ENCODE assay signal across 25 mouse cellular contexts in the genomic region with DNA sequence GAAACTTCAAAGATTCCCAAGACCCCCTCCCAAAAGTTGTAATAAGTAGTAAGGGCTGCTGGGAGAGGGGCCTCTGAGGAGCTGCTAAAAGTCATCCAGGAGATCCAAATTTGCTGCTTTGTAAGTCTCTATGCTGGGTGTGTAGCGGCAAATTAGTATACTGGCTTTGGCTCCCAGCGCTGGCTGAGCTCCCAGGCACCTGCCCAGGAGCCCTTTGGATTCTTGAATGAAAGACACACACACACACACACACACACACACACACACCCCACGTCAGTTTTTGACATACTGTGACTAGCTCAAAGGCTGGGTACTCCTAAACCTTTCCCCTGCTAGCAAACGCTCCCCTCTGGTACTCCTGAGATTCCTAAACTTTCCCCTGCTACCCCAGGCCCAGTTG. TPM values are rescaled to one million over a fixed set of nuclear protein-coding genes. Genes with fewer than 3 reads are reported as not detected.
A peak's percentile ranks its signal among the peaks of the same experiment; 100 is the strongest.
DNase-seq lines count a peak whose midpoint lies in the region; ATAC-seq and TF ChIP-seq lines count a peak whose summit lies in the region.
"Had no signal": no experiment of that assay in that cellular context is flagged by ENCODE, and none has a peak within 500 bp of the region (broad histone marks: within the 10 kb centered on the region; RNA-seq: fewer than 3 reads in every experiment).

No protein-coding gene starts in this region.

- TF ChIP-seq CTCF in kidney, adult 2 months (conservative IDR thresholded peaks at IDR 0.05; ENCODE audit: insufficient read depth, insufficient read length, low read depth, low read length): no peak
- TF ChIP-seq CTCF in brain, embryonic 14.5 days (IDR thresholded peaks at IDR 0.05; ENCODE audit: borderline replicate concordance, extremely low read depth, insufficient read depth, insufficient read length): no peak

- H3K4me3 ChIP-seq in kidney, adult 2 months (ENCODE audit: insufficient read depth, low read depth, low read length): no peak overlapping the region
- no peak overlapping the region for H3K4me3 ChIP-seq in kidney, embryonic 15.5 days (replicated peaks)
- H3K4me3 ChIP-seq: embryonic facial prominence, embryonic 13.5 days; embryonic facial prominence, embryonic 15.5 days; erythroblast, embryonic 14.5 days; forebrain, embryonic 10.5 days; forebrain, embryonic 12.5 days had no signal

- H3K9me3 ChIP-seq in kidney, embryonic 15.5 days (replicated peaks): no peaks in the 10 kb centered on the region
- H3K9me3 ChIP-seq: embryonic facial prominence, embryonic 13.5 days; embryonic facial prominence, embryonic 15.5 days; forebrain, embryonic 10.5 days; forebrain, embryonic 12.5 days; G1E had no signal

- no peak overlapping the region for H3K4me2 ChIP-seq in kidney, embryonic 15.5 days
- H3K4me2 ChIP-seq: embryonic facial prominence, embryonic 13.5 days; embryonic facial prominence, embryonic 15.5 days; forebrain, embryonic 12.5 days had no signal

- H3K36me3 ChIP-seq in kidney, adult 2 months (ENCODE audit: control insufficient read depth, insufficient read depth, low read length): no peaks in the 10 kb centered on the region
- no peaks in the 10 kb centered on the region for H3K36me3 ChIP-seq in kidney, embryonic 15.5 days
- H3K36me3 ChIP-seq: embryonic facial prominence, embryonic 13.5 days; embryonic facial prominence, embryonic 15.5 days; forebrain, embryonic 10.5 days; forebrain, embryonic 12.5 days; G1E had no signal

- TF ChIP-seq POLR2A in kidney, adult 2 months (IDR thresholded peaks at IDR 0.05; ENCODE audit: low read depth, low read length): no peak
- TF ChIP-seq POLR2A in brain, embryonic 14.5 days (IDR thresholded peaks at IDR 0.05; ENCODE audit: borderline replicate concordance, extremely low read depth, insufficient read depth, insufficient read length, poor library complexity, severe bottlenecking): no peak

- DNase-seq in cerebellum, postnatal 10 days: peak; percentile 43 to 61
- DNase-seq in cerebellum, postnatal 4 days (ENCODE audit: low spot score in 2 of 2): no peak
- DNase-seq in cerebellum, postnatal 25 days: peak; percentile 41 to 48
- DNase-seq in cerebellum, adult 8-10 months: no peak
- peak; percentile 35 for DNase-seq in kidney, adult 2 months
- peak; percentile 67 for DNase-seq in brain, embryonic 14.5 days (ENCODE audit: low read depth)
- DNase-seq: adrenal gland, adult 8-10 months; adrenal gland, postnatal 14 days; adrenal gland, postnatal 36 days; B cell, adult 2 months; cerebellum, adult 11 months; cerebellum, adult 18-20 months; cerebellum, adult 9-11 months; embryo, embryonic 11 days had no signal

- WGBS in kidney, adult 2 months: 66% methylated on average over 4 of the region's 4 CpGs
- 74% methylated on average over 4 of the region's 4 CpGs for WGBS in kidney, embryonic 15.5 days

- no peak overlapping the region for H3K27ac ChIP-seq in kidney, adult 2 months (ENCODE audit: insufficient read depth, low read depth, low read length)
- no peak overlapping the region for H3K27ac ChIP-seq in kidney, embryonic 15.5 days
- H3K27ac ChIP-seq: embryonic facial prominence, embryonic 13.5 days; embryonic facial prominence, embryonic 15.5 days; forebrain, embryonic 10.5 days; forebrain, embryonic 12.5 days had no signal

- no peak for ATAC-seq in kidney, embryonic 15.5 days (replicated peaks; ENCODE audit: low FRiP score)
- ATAC-seq: activated CD4-positive, CD25-positive, alpha-beta regulatory T cell, adult 4 months; CD4-positive, CD25-positive, alpha-beta regulatory T cell, adult 4 months; forebrain, embryonic 16.5 days; Patski had no signal

- no peaks in the 10 kb centered on the region for H3K4me1 ChIP-seq in kidney, adult 2 months (ENCODE audit: control insufficient read depth, insufficient read depth, low read length)
- H3K4me1 ChIP-seq in kidney, embryonic 15.5 days: peaks cover 23% of the 10 kb centered on the region

- no peaks in the 10 kb centered on the region for H3K27me3 ChIP-seq in kidney, adult 2 months (replicated peaks; ENCODE audit: control insufficient read depth, insufficient read depth, low read length)
- no peaks in the 10 kb centered on the region for H3K27me3 ChIP-seq in kidney, embryonic 15.5 days

- no peak overlapping the region for H3K9ac ChIP-seq in kidney, embryonic 15.5 days
- H3K9ac ChIP-seq: embryonic facial prominence, embryonic 13.5 days; embryonic facial prominence, embryonic 15.5 days; forebrain, embryonic 12.5 days had no signal

RNA-seq across cellular contexts. Expression of a gene that starts 52.7 kb away (rescaled TPM):
- 18.9 and 20.9 TPM in 2 replicates for polyA plus RNA-seq in kidney, adult 2 months (2012; rRNA removed)
- 41.0 and 44.8 TPM in 2 replicates for polyA plus RNA-seq in kidney, embryonic 15.5 days (2015; fragmentation: Nextera tagmentation; extraction: Ambion mirVana)
- polyA plus RNA-seq in brain, embryonic 14.5 days (2012; rRNA removed): 25.3 and 43.9 TPM in 2 replicates

Comparison
In these comparisons a context has a peak if more than half of its experiments do, and no peak if none do; other contexts are left out.
1. DNase-seq: peak in cerebellum, postnatal 10 days (2 of 2), cerebellum, postnatal 25 days (2 of 2), kidney, adult 2 months (single experiment) and brain, embryonic 14.5 days (single experiment); none in cerebellum, postnatal 4 days (0 of 2) and cerebellum, adult 8-10 months (single experiment).